Mouse (Mus musculus): ENCODE measurements around the gene Hoxc10.

Gene Hoxc10

GRCm38 (mm10) chr15:102962492-102962891 is 4.1 kb upstream of the Hoxc10 start:
- H3K27me3 ChIP-seq (ENCODE audit: insufficient read depth, low read length) = peaks cover 94% of the 10 kb centered on the region

DNA sequence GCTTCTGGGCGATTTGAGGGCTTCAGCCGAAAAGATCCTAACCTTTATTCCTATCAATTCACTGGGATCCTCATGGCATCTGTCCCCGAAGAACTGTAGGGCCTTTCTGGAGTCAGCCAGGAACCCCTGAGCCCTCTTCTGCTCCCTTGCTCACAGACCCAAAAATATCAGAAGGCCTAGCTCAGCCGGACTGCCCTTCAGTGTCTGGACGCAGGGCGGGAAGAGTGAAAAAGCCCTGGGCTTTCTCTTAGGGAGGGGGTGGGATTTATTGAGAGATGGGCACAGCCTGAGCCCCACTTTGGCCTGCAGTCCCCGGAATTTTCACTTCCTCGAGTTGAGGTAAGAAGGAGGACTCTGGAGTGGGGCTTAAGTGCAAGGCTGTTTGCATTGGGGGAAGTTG is 3.3 kb upstream of the Hoxc10 start:
- no peaks in the 10 kb centered on the region for H3K36me3 ChIP-seq (ENCODE audit: insufficient read depth, low read length)
- TF ChIP-seq POU5F1 (IDR thresholded peaks at IDR 0.05; ENCODE audit: borderline replicate concordance, low read length) = no peak
- no peak for TF ChIP-seq CTCF (conservative IDR thresholded peaks at IDR 0.05; ENCODE audit: low read length)
- H3K9me3 ChIP-seq (ENCODE audit: low read length) = no peaks in the 10 kb centered on the region
- peaks cover 93% of the 10 kb centered on the region for H3K27me3 ChIP-seq (ENCODE audit: insufficient read depth, low read length)
- H3K4me1 ChIP-seq (replicated peaks; ENCODE audit: low read depth, low read length) = peaks cover 59% of the 10 kb centered on the region
- 0 out of 2 replicates have a peak overlapping the region, but pooled peaks have one; percentile 3 for H3K4me3 ChIP-seq (replicated peaks; ENCODE audit: low read length)

More at GRCm38 (mm10) chr15:102962492-102962891, 4.1 kb upstream of the Hoxc10 start:
- no peak for TF ChIP-seq NANOG (IDR thresholded peaks at IDR 0.05; ENCODE audit: borderline replicate concordance, low read length)
- no peak for TF ChIP-seq POU5F1 (IDR thresholded peaks at IDR 0.05; ENCODE audit: borderline replicate concordance, low read length)
- no peak for TF ChIP-seq CTCF (conservative IDR thresholded peaks at IDR 0.05; ENCODE audit: low read length)
- H3K36me3 ChIP-seq (ENCODE audit: insufficient read depth, low read length) = no peaks in the 10 kb centered on the region
- no peaks in the 10 kb centered on the region for H3K9me3 ChIP-seq (ENCODE audit: low read length)
- H3K4me3 ChIP-seq (replicated peaks; ENCODE audit: low read length) = no peak overlapping the region
- peaks cover 54% of the 10 kb centered on the region for H3K4me1 ChIP-seq (replicated peaks; ENCODE audit: low read depth, low read length)

DNA sequence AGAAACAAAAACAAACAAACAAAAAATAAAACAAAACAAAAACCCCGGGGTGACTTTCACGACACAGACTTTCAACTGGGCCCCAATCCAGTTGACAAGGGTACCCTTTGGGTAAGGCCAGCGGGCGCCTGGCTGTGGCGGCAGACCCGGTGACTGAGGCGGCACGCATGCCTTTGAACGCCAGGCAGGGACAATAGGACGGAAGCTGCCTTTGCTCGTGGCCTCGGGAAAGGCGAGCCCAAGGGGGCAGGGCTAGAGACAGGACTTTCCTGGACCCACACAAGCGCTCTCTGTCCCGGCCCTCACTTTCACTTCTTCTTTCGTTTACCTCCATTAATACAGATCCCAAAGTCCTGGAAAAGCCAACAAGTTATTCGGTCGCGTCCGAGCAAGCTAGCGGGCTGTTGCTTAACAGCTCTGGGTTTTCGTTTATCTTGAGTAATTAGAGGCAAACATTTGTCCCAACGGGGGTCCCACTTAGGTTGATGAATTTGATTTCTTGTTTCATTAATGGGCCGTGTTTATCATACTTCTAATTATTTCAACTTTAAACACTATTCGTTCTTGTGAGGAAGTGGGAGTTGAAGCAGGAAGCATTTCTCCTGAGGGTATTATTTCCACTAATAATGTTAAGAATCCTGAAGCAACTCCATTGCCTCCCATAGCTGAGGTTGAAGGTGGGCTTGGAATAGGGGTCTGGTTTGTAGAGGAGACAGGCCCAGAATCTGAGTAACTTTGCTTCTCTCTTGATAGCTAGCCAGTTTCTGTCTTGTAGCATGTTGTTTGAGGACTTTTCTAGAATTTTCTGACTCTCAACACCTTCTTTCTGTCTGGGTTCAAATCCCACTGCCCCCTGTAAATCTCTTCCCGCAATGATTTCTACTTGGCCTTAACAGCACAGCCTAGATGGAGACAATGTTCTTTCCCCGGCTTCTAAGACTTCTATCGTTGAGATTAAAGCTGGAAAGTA is 2.6 kb upstream of the Hoxc10 start:
- Histone ChIP-seq H3K9me3 (ENCODE audit: low read length) (no peaks in the 10 kb centered on the region), H3K4me3 (replicated peaks; ENCODE audit: low read length) (0 out of 2 replicates have a peak overlapping the region, but pooled peaks have one; percentile 3), H3K4me1 (replicated peaks; ENCODE audit: low read depth, low read length) (peaks cover 59% of the 10 kb centered on the region), H3K36me3 (ENCODE audit: insufficient read depth, low read length) (no peaks in the 10 kb centered on the region), H3K27me3 (ENCODE audit: insufficient read depth, low read length) (peaks cover 93% of the 10 kb centered on the region)
- TF ChIP-seq NANOG (IDR thresholded peaks at IDR 0.05; ENCODE audit: borderline replicate concordance, low read length) (no peak), POU5F1 (IDR thresholded peaks at IDR 0.05; ENCODE audit: borderline replicate concordance, low read length) (no peak), CTCF (conservative IDR thresholded peaks at IDR 0.05; ENCODE audit: low read length) (no peak)

- H3K36me3 ChIP-seq (ENCODE audit: insufficient read depth, low read length) = no peaks in the 10 kb centered on the region
- H3K9me3 ChIP-seq (ENCODE audit: low read length) = no peaks in the 10 kb centered on the region
- peaks cover 50% of the 10 kb centered on the region for H3K4me1 ChIP-seq (replicated peaks; ENCODE audit: low read depth, low read length)
- H3K4me3 ChIP-seq (replicated peaks; ENCODE audit: low read length) = no peak overlapping the region
- TF ChIP-seq POU5F1 (IDR thresholded peaks at IDR 0.05; ENCODE audit: borderline replicate concordance, low read length) (no peak), CTCF (conservative IDR thresholded peaks at IDR 0.05; ENCODE audit: low read length) (no peak), NANOG (IDR thresholded peaks at IDR 0.05; ENCODE audit: borderline replicate concordance, low read length) (no peak)
- H3K27me3 ChIP-seq (ENCODE audit: insufficient read depth, low read length) = peaks cover 94% of the 10 kb centered on the region
These were observed 1.3 kb upstream of the Hoxc10 start for GRCm38 (mm10) chr15:102965003-102965891.

DNA sequence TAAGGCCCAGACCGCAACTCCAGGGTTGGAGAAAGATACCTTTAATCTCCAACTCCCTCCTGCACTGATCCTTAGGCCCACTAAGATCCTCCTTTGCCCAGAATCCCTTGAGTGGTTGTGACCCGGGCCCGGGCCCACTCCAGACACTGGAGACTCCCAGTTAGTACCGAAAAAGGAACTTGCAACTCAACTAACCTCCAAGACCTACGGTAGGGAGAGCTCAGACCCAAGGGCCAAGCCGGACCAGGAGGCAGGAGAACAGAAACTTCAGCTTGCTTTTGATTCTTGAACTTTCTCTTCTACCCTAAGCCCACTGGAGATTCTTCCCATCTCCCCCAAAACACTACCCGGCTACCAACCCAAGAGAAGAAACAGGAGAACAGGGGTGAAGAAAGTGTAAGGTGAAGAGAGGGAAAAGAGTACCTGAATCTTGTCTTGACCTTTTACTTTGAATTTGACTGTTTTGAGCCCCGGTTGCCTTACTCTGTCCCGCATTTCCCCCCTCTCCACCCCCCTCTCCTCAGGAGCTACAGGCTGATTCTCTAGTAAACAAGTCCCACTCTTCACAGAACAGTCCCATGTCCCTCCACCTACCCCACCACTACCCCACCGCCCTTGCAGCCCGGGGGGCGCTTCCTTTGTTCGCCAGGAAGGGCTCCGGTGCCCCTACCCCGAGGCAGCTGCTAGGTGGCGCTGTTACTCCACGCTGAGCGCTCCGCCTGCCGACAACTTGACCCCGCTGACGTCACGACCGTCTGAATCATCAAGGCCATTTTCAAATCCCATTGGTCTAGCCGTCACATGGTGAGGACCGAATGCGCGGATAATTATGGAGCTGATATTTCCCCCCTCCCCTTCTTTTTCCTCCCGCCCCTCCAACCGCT is 462 bp upstream of the Hoxc10 start:
- Histone ChIP-seq H3K4me1 (replicated peaks; ENCODE audit: low read depth, low read length) (peaks cover 46% of the 10 kb centered on the region), H3K9me3 (ENCODE audit: low read length) (no peaks in the 10 kb centered on the region), H3K36me3 (ENCODE audit: insufficient read depth, low read length) (no peaks in the 10 kb centered on the region), H3K4me3 (replicated peaks; ENCODE audit: low read length) (peak overlapping the region; percentile 65), H3K27me3 (ENCODE audit: insufficient read depth, low read length) (peaks cover 95% of the 10 kb centered on the region)
- TF ChIP-seq NANOG (IDR thresholded peaks at IDR 0.05; ENCODE audit: borderline replicate concordance, low read length) (no peak), CTCF (conservative IDR thresholded peaks at IDR 0.05; ENCODE audit: low read length) (peak; percentile 78)

- Histone ChIP-seq H3K9me3 (ENCODE audit: low read length) (no peaks in the 10 kb centered on the region), H3K27me3 (ENCODE audit: insufficient read depth, low read length) (peaks cover 97% of the 10 kb centered on the region), H3K36me3 (ENCODE audit: insufficient read depth, low read length) (no peaks in the 10 kb centered on the region), H3K4me1 (replicated peaks; ENCODE audit: low read depth, low read length) (peaks cover 41% of the 10 kb centered on the region), H3K4me3 (replicated peaks; ENCODE audit: low read length) (peak within 1 kb of the TSS; percentile 65)
- no peak for TF ChIP-seq CTCF (conservative IDR thresholded peaks at IDR 0.05; ENCODE audit: low read length)
- TF ChIP-seq POU5F1 (IDR thresholded peaks at IDR 0.05; ENCODE audit: borderline replicate concordance, low read length) = no peak
- TF ChIP-seq NANOG (IDR thresholded peaks at IDR 0.05; ENCODE audit: borderline replicate concordance, low read length) = no peak
These were observed 615 bp downstream of the Hoxc10 start, which contains the start of gene Hoxc5 for GRCm38 (mm10) chr15:102967312-102967510. Hoxc5 (plus strand) TSS chr15:102967443.

DNA sequence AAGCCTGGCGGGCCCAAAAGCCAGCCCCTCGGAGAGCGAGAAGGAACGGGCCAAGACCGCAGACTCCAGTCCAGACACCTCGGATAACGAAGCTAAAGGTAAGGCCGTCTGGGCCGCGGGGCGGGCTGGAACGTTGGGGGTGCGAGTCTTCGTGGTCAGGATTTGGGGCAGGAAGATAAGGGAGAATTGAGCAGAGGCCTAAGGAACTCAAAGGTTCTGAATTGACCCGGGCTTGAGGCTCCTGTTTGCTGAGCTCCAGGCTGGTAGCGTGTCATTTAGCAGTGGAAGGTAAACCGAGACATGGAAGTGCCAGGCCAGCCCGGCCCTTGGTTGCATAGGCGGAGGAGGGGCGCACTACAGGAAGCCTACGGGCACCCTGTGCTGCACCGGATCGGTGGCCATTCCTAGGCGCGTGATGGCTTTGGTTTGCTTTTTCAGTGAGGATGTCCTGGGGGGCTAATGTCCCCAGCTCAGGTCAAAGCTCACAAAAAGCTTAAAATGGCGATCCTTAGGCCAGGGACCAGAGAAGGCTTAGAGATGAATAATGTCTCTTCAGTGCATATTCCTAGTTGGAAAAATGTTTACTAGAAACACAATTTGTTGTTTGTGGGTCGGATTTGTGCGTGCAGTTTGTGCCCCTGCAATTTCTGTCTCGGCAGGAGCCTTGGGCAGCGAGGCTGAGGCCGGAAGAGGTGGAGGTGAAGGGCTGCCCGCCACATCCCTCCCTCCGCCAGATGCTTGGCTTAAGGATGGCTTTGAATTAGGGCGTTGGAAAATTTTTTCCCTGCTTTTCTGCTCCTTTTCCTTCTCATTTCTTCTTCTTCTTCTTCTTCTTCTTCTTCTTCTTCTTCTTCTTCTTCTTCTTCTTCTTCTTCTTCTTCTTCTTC is 1.2 kb downstream of the Hoxc10 start:
- no peak for TF ChIP-seq CTCF (conservative IDR thresholded peaks at IDR 0.05; ENCODE audit: low read length)
- TF ChIP-seq POU5F1 (IDR thresholded peaks at IDR 0.05; ENCODE audit: borderline replicate concordance, low read length) = no peak
- no peak for TF ChIP-seq NANOG (IDR thresholded peaks at IDR 0.05; ENCODE audit: borderline replicate concordance, low read length)
- Histone ChIP-seq H3K27me3 (ENCODE audit: insufficient read depth, low read length) (peaks cover 97% of the 10 kb centered on the region), H3K4me3 (replicated peaks; ENCODE audit: low read length) (peak overlapping the region; percentile 65), H3K36me3 (ENCODE audit: insufficient read depth, low read length) (no peaks in the 10 kb centered on the region), H3K4me1 (replicated peaks; ENCODE audit: low read depth, low read length) (peaks cover 46% of the 10 kb centered on the region), H3K9me3 (ENCODE audit: low read length) (peaks cover 5% of the 10 kb centered on the region; the same call in 1 of the 2 replicates)
